Comparison of ENCODE assay signal across 21 mouse cellular contexts in genomic region chr5:118447366-118447765, GRCm38 (mm10).
DNase-seq lines count a peak whose midpoint lies in the region; ATAC-seq and TF ChIP-seq lines count a peak whose summit lies in the region.
"Had no signal": no experiment of that assay in that cellular context is flagged by ENCODE, and none has a peak within 500 bp of the region (broad histone marks: within the 10 kb centered on the region; RNA-seq: fewer than 3 reads in every experiment).

No protein-coding gene starts in this region.

- no peak for DNase-seq in embryonic facial prominence, embryonic 10.5 days (ENCODE audit: low spot score)
- DNase-seq in lung, adult 18-20 months, result no peak
- no peak for DNase-seq in retina, embryonic 14.5 days (ENCODE audit: low spot score)
- no peak for DNase-seq in hindbrain, postnatal 0 days (ENCODE audit: low spot score)
- DNase-seq in hindbrain, embryonic 10.5 days (ENCODE audit: low spot score), result no peak
- DNase-seq: adrenal gland, adult 2 months; cerebellum, adult 2 months; kidney, postnatal 36 days; liver, embryonic 13.5 days; thymus, postnatal 14 days had no signal

- no peak overlapping the region for H3K9ac ChIP-seq in embryonic facial prominence, embryonic 15.5 days
- no peak overlapping the region for H3K9ac ChIP-seq in lung, embryonic 15.5 days
- no peak overlapping the region for H3K9ac ChIP-seq in heart, embryonic 12.5 days
- no peak overlapping the region for H3K9ac ChIP-seq in hindbrain, postnatal 0 days (replicated peaks; ENCODE audit: low read length)
- H3K9ac ChIP-seq: forebrain, embryonic 15.5 days; heart, embryonic 15.5 days; hindbrain, embryonic 14.5 days; intestine, embryonic 15.5 days; liver, embryonic 13.5 days; midbrain, embryonic 12.5 days had no signal

- H3K4me3 ChIP-seq in embryonic facial prominence, embryonic 15.5 days (replicated peaks), result no peak overlapping the region
- H3K4me3 ChIP-seq in embryonic facial prominence, embryonic 10.5 days, result no peak overlapping the region
- H3K4me3 ChIP-seq in lung, embryonic 15.5 days, result no peak overlapping the region
- H3K4me3 ChIP-seq in heart, embryonic 12.5 days, result no peak overlapping the region
- no peak overlapping the region for H3K4me3 ChIP-seq in hindbrain, postnatal 0 days (ENCODE audit: low read length)
- H3K4me3 ChIP-seq in hindbrain, embryonic 10.5 days, result no peak overlapping the region
- H3K4me3 ChIP-seq: erythroblast, embryonic 14.5 days; forebrain, embryonic 15.5 days; heart, embryonic 15.5 days; intestine, embryonic 15.5 days; left cerebral cortex, adult 2 months; liver, embryonic 13.5 days; midbrain, embryonic 12.5 days had no signal

- H3K27me3 ChIP-seq in embryonic facial prominence, embryonic 15.5 days, result no peaks in the 10 kb centered on the region
- peaks cover 40% of the 10 kb centered on the region for H3K27me3 ChIP-seq in embryonic facial prominence, embryonic 10.5 days (replicated peaks; ENCODE audit: low read depth, poor library complexity, severe bottlenecking)
- 0 out of 2 replicates have a peak, but pooled peaks cover 3% of the 10 kb centered on the region for H3K27me3 ChIP-seq in lung, embryonic 15.5 days
- 0 out of 2 replicates have a peak, but pooled peaks cover 2% of the 10 kb centered on the region for H3K27me3 ChIP-seq in heart, embryonic 12.5 days (replicated peaks)
- H3K27me3 ChIP-seq in hindbrain, postnatal 0 days (ENCODE audit: insufficient read depth, low read length), result no peaks in the 10 kb centered on the region
- H3K27me3 ChIP-seq in hindbrain, embryonic 10.5 days (ENCODE audit: insufficient read depth, poor library complexity, severe bottlenecking), result peaks cover 36% of the 10 kb centered on the region; the same call in 1 of the 2 replicates
- H3K27me3 ChIP-seq: forebrain, embryonic 15.5 days; intestine, embryonic 15.5 days had no signal

- H3K9me3 ChIP-seq in embryonic facial prominence, embryonic 15.5 days (replicated peaks), result no peaks in the 10 kb centered on the region
- H3K9me3 ChIP-seq in embryonic facial prominence, embryonic 10.5 days, result no peaks in the 10 kb centered on the region
- H3K9me3 ChIP-seq in lung, embryonic 15.5 days, result no peaks in the 10 kb centered on the region
- no peaks in the 10 kb centered on the region for H3K9me3 ChIP-seq in heart, embryonic 12.5 days (replicated peaks)
- no peaks in the 10 kb centered on the region for H3K9me3 ChIP-seq in hindbrain, postnatal 0 days (ENCODE audit: low read length)
- H3K9me3 ChIP-seq in hindbrain, embryonic 10.5 days, result no peaks in the 10 kb centered on the region
- H3K9me3 ChIP-seq: forebrain, embryonic 15.5 days; heart, embryonic 15.5 days; intestine, embryonic 15.5 days; liver, embryonic 13.5 days; midbrain, embryonic 12.5 days had no signal

- H3K36me3 ChIP-seq in embryonic facial prominence, embryonic 15.5 days, result no peaks in the 10 kb centered on the region
- H3K36me3 ChIP-seq in embryonic facial prominence, embryonic 10.5 days (replicated peaks), result no peaks in the 10 kb centered on the region
- H3K36me3 ChIP-seq in lung, embryonic 15.5 days, result no peaks in the 10 kb centered on the region
- H3K36me3 ChIP-seq in heart, embryonic 12.5 days, result no peaks in the 10 kb centered on the region
- no peaks in the 10 kb centered on the region for H3K36me3 ChIP-seq in hindbrain, postnatal 0 days (ENCODE audit: insufficient read depth, low read length)
- no peaks in the 10 kb centered on the region for H3K36me3 ChIP-seq in hindbrain, embryonic 10.5 days
- H3K36me3 ChIP-seq: forebrain, embryonic 15.5 days; heart, embryonic 15.5 days; intestine, embryonic 15.5 days; liver, embryonic 13.5 days; midbrain, embryonic 12.5 days had no signal

- ATAC-seq in embryonic facial prominence, embryonic 15.5 days (ENCODE audit: insufficient number of reproducible peaks, low FRiP score, low TSS enrichment, low read depth), result no peak
- no peak for ATAC-seq in lung, embryonic 15.5 days (ENCODE audit: borderline replicate concordance, extremely low read depth, low FRiP score, low TSS enrichment)
- ATAC-seq in heart, embryonic 12.5 days (ENCODE audit: insufficient number of reproducible peaks, low FRiP score), result no peak
- ATAC-seq in hindbrain, postnatal 0 days, result no peak
- ATAC-seq: CD4-positive, CD25-positive, alpha-beta regulatory T cell, adult 4 months; forebrain, embryonic 15.5 days; intestine, embryonic 15.5 days had no signal

- no peak overlapping the region for H3K4me2 ChIP-seq in embryonic facial prominence, embryonic 15.5 days (replicated peaks)
- H3K4me2 ChIP-seq in lung, embryonic 15.5 days, result no peak overlapping the region
- H3K4me2 ChIP-seq in heart, embryonic 12.5 days, result no peak overlapping the region
- no peak overlapping the region for H3K4me2 ChIP-seq in hindbrain, postnatal 0 days (ENCODE audit: low read depth, low read length)
- H3K4me2 ChIP-seq: forebrain, embryonic 15.5 days; heart, embryonic 15.5 days; hindbrain, embryonic 14.5 days; intestine, embryonic 15.5 days; liver, embryonic 13.5 days; midbrain, embryonic 12.5 days had no signal

- WGBS in embryonic facial prominence, embryonic 15.5 days, result 58% methylated on average over 5 of the region's 5 CpGs
- WGBS in embryonic facial prominence, embryonic 10.5 days, result 71% methylated on average over 5 of the region's 5 CpGs
- WGBS in lung, embryonic 15.5 days, result 67% methylated on average over 5 of the region's 5 CpGs
- 50% methylated on average over 5 of the region's 5 CpGs for WGBS in heart, embryonic 12.5 days
- WGBS in hindbrain, postnatal 0 days, result 60% methylated on average over 5 of the region's 5 CpGs
- 71% methylated on average over 5 of the region's 5 CpGs for WGBS in hindbrain, embryonic 10.5 days

- peak overlapping the region; percentile 22 for H3K27ac ChIP-seq in embryonic facial prominence, embryonic 15.5 days (replicated peaks)
- no peak overlapping the region for H3K27ac ChIP-seq in embryonic facial prominence, embryonic 10.5 days (replicated peaks)
- 0 out of 2 replicates have a peak overlapping the region, but pooled peaks have one; percentile 12 for H3K27ac ChIP-seq in lung, embryonic 15.5 days
- H3K27ac ChIP-seq in heart, embryonic 12.5 days (ENCODE audit: poor library complexity, severe bottlenecking), result 0 out of 2 replicates have a peak overlapping the region, but pooled peaks have one; percentile 8
- H3K27ac ChIP-seq in hindbrain, postnatal 0 days, result no peak overlapping the region
- H3K27ac ChIP-seq in hindbrain, embryonic 10.5 days, result no peak overlapping the region
- H3K27ac ChIP-seq: forebrain, embryonic 15.5 days; heart, embryonic 15.5 days; hindbrain, embryonic 14.5 days; intestine, embryonic 15.5 days; left cerebral cortex, adult 2 months; liver, embryonic 13.5 days; midbrain, embryonic 12.5 days had no signal

- peaks cover 22% of the 10 kb centered on the region for H3K4me1 ChIP-seq in embryonic facial prominence, embryonic 15.5 days
- H3K4me1 ChIP-seq in embryonic facial prominence, embryonic 10.5 days, result peaks cover 28% of the 10 kb centered on the region
- H3K4me1 ChIP-seq in lung, embryonic 15.5 days, result peaks cover 11% of the 10 kb centered on the region; the same call in 1 of the 2 replicates
- peaks cover 21% of the 10 kb centered on the region for H3K4me1 ChIP-seq in heart, embryonic 12.5 days (replicated peaks)
- H3K4me1 ChIP-seq in hindbrain, postnatal 0 days (ENCODE audit: insufficient read depth, low read length), result no peaks in the 10 kb centered on the region
- peaks cover 23% of the 10 kb centered on the region for H3K4me1 ChIP-seq in hindbrain, embryonic 10.5 days (replicated peaks)
- H3K4me1 ChIP-seq: forebrain, embryonic 15.5 days had no signal

- no peak for TF ChIP-seq CTCF in hindbrain, postnatal 0 days (IDR thresholded peaks at IDR 0.05; ENCODE audit: low read depth)

Comparison
In these comparisons a context has a peak if more than half of its experiments do, and no peak if none do; other contexts are left out.
1. H3K27ac ChIP-seq: peak in embryonic facial prominence, embryonic 15.5 days (single experiment), lung, embryonic 15.5 days (single experiment) and heart, embryonic 12.5 days (single experiment); none in embryonic facial prominence, embryonic 10.5 days (single experiment), hindbrain, postnatal 0 days (single experiment) and hindbrain, embryonic 10.5 days (single experiment).